Mouse (Mus musculus) lung, postnatal 10 days (tissue): ENCODE data around the gene A630023A22Rik.

Experiments used
- DNase-seq: peaks from one replicate; pipeline ENCODE4 v3.0.0; 2021

A630023A22Rik gene

GRCm38 (mm10) chr14:34085731-34086130 lies 16.8 kb downstream of the A630023A22Rik start, which contains the start of gene Anxa8:
TSS of gene Anxa8 (plus strand) at chr14:34085981.
- DNase-seq: peak; percentile 23

- peak; percentile 84 for DNase-seq
These were observed 22.1 kb downstream of the A630023A22Rik start for GRCm38 (mm10) chr14:34080321-34080997.

GRCm38 (mm10) chr14:34078293-34078692 lies 24.3 kb downstream of the A630023A22Rik start:
- no peak for DNase-seq

GRCm38 (mm10) chr14:34077222-34077621 lies 25.3 kb downstream of the A630023A22Rik start:
- no peak for DNase-seq

GRCm38 (mm10) chr14:34075346-34075745 lies 27.2 kb downstream of the A630023A22Rik start:
- peak; percentile 52 for DNase-seq

GRCm38 (mm10) chr14:34071665-34072064 lies 30.9 kb downstream of the A630023A22Rik start:
- DNase-seq: no peak

GRCm38 (mm10) chr14:34052516-34052915 lies 50.0 kb downstream of the A630023A22Rik start, which contains the start of gene Antxrl:
TSS of gene Antxrl (plus strand) at chr14:34052707.
- DNase-seq: no peak

GRCm38 (mm10) chr14:34050101-34050779 lies 52.3 kb downstream of the A630023A22Rik start:
- DNase-seq: no peak

GRCm38 (mm10) chr14:34043341-34043740 lies 59.2 kb downstream of the A630023A22Rik start:
- DNase-seq: no peak

GRCm38 (mm10) chr14:34041241-34041640 lies 61.3 kb downstream of the A630023A22Rik start:
- DNase-seq: no peak

- DNase-seq: no peak
These were observed 68.5 kb downstream of the A630023A22Rik start for GRCm38 (mm10) chr14:34033841-34034610.

- DNase-seq: no peak
These were observed 75.8 kb downstream of the A630023A22Rik start for GRCm38 (mm10) chr14:34026710-34027109.

GRCm38 (mm10) chr14:34016938-34017337 lies 85.6 kb downstream of the A630023A22Rik start:
- DNase-seq: no peak

GRCm38 (mm10) chr14:34016381-34016780 lies 86.2 kb downstream of the A630023A22Rik start, which contains the start of gene Gm5460:
TSS of gene Gm5460 (plus strand) at chr14:34016758.
- no peak for DNase-seq

GRCm38 (mm10) chr14:34015063-34015462 lies 87.5 kb downstream of the A630023A22Rik start, which contains the start of gene Gm30083:
TSS of gene Gm30083 (minus strand) at chr14:34015182.
- no peak for DNase-seq

GRCm38 (mm10) chr14:34002358-34002757 lies 100.2 kb downstream of the A630023A22Rik start:
- no peak for DNase-seq

- no peak for DNase-seq
These were observed 101.1 kb downstream of the A630023A22Rik start for GRCm38 (mm10) chr14:34001445-34001844.
